Mouse (Mus musculus): ENCODE data around the gene Rcbtb1.

GRCm38 (mm10) chr14:59200711-59201603 lies at the start of gene Rcbtb1:
- TF ChIP-seq POLR2A (IDR thresholded peaks at IDR 0.05; ENCODE audit: borderline replicate concordance, extremely low read depth, insufficient read depth, insufficient read length, poor library complexity, severe bottlenecking) = peak; percentile 82
- TF ChIP-seq CTCF (IDR thresholded peaks at IDR 0.05; ENCODE audit: borderline replicate concordance, extremely low read depth, insufficient read depth, insufficient read length) = peak; percentile 23; the same call in 1 of the 2 replicates

Measured in brain, embryonic 14.5 days (tissue).